Mouse (Mus musculus): ENCODE data around the gene Man2b2. TPM values are rescaled to one million over a fixed set of nuclear protein-coding genes. Genes with fewer than 3 reads are reported as not detected.
A peak's percentile ranks its signal among the peaks of the same experiment; 100 is the strongest.

Man2b2 gene
- polyA plus RNA-seq, 1 experiment: 30.3 TPM

DNA sequence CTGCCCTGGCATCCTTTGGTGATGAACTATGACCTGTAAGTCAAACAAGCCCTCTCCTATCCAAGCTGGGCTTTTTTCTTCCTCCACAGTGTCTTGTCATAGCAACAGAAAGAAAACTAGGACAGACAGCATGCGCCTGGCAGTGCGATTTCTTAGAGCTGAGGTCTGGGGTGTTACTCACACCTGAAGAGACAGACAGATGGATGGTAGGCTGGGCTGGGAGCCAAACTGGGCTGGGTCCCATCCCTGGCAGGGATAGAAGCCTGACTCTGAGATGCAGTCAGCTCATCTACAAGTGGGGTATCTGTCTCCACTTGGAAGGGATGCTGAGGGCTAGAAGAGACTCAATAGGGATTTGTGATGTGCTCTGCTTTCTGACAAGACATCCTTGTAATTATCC is 8.6 kb upstream of the Man2b2 start:
- DNase-seq (ENCODE audit: extremely low spot score in 1 of 2, low spot score in 1 of 2): peak; percentile 62 to 84

DNA sequence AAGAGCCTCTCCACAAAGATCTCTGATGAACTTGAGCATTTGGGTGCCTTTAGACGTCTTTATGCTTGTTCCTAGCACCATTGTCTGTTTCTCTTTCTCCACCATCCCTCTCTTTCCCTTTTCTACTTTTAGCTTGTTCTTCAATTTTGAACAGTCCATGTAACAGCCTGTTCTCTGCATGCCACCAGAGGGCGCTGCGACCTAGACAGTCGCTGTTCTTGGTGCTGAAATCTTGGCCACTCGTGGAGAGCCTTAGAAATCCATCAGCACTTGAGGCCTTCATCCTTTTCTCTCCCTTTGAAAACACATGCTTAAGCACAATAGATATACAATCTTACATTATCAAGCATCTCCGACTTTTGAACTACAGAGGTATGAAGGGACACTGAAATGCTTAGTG is 5.5 kb upstream of the Man2b2 start:
- peak; percentile 53 to 90 for DNase-seq (ENCODE audit: extremely low spot score in 1 of 2, low spot score in 1 of 2)

DNA sequence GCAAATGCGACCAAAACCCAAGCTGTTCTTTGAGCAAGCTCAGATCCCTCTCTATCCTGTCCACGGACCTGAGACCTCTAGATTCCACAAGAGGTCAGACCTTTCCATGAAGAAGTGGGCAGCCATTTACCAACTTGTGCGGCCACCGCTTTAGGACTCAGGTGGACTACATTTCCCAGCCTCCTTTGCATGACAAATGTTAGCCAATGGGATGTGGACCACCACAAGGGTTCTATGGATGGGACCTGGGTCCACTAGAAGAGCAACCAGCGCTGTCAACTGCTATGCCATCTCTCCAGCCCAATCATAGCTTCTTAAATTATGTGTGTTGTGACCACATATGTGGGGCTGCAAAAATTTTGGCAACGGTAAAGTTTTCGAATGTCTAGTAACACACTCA is 819 bp upstream of the Man2b2 start:
- DNase-seq (ENCODE audit: extremely low spot score in 1 of 2, low spot score in 1 of 2): peak; percentile 46 to 71

DNA sequence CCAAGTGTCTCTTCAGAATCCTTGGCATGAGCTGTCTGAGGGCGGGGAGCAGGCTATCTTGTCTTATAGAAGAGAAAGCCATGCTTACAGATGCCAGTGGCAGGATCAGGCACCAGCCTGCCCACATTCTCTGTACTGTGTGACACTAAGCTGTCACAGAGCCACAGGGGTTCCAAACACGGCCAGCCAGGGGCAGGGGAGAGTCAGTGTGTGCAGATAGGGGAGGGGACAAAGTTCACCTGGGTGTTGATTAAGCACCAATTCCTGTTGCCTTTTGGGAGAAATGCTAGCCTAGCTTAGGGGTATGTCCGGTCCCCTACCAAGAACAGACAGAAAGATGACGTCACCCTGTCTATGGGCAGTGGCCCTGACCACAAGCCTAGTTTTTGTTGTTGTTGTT is 1.4 kb downstream of the Man2b2 start:
- no peak for DNase-seq (ENCODE audit: extremely low spot score in 1 of 2, low spot score in 1 of 2)

DNA sequence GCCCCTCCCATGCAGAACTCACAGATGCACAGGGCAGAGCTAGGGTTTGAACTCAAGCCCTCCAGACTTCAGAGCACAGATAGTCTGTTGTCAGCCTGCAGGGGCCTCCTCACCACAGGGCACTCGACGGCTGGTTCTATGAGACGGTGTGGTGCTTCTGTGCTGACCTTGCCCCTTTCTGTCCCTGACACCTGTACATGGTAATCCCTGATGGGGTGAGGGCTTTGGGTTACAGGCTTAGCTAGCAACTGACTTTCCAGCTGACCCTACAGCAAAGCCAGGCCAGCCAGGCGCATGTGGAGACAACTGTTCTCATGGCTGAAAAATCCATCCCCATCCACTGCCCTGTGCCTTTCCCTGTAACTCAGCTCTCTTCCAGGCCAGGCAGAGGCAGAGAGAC is 7.5 kb downstream of the Man2b2 start:
- DNase-seq (ENCODE audit: extremely low spot score in 1 of 2, low spot score in 1 of 2): no peak

DNA sequence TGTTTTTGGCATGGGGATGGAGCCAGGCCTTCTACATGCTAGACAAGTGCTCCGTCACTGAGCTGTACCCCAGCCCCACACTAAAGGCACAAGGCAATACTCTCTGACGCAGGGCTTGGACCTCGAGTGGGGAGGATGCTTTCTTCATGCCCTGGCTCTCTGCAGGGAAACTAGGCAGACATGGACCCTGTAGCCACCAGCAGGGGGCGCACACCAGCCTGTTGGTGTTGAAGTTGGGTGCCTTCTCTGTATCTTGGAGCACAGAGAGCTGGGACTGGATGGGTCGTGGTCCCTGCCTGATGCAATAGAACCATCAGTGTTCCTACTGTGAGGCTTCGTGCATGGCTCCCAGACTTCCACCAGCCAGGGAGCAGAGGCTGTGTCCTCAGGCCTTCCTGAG is 10.3 kb downstream of the Man2b2 start:
- DNase-seq (ENCODE audit: extremely low spot score in 1 of 2, low spot score in 1 of 2): peak in 1 of 2 experiments; percentile 79

DNA sequence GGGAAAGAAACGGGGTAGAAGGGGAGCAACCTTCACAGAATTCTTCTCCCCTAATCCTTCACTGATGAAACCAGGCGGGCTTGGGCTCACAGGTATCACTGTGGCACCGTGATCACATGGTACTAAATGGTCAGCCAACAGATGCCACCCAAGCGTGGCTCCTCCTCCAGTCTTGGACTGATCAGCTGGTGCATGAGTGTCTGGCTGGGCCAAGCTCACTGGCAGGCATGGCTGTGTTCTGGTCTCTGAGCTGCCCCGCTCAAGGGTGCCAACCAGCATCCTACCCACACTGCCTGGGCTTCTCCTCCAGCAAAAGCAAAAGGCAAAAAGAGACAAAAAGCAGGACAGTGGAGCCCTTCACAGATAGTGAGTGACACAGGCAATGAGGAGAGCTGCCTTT is 10.7 kb downstream of the Man2b2 start:
- no peak for DNase-seq (ENCODE audit: extremely low spot score in 1 of 2, low spot score in 1 of 2)

DNA sequence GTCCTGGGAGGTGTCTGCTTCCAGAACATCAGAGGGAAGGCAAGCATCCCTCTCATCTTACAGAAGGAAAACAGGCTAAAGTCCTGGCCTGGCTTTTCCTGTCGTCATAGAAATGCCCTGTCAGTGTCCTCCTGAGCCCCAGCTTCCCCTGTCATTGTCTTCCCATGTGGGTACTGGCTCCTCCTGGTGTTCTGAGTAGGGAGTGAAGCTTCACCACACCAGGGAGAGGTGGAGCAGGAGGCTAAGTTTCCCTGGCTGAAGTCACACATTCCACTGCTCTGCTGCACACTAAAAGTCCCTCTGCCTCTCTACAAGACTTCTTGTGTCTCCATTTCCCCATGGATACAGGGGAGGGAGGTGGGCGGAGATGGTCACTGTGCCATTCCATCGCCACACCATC is 12.7 kb downstream of the Man2b2 start:
- DNase-seq (ENCODE audit: extremely low spot score in 1 of 2, low spot score in 1 of 2): no peak

DNA sequence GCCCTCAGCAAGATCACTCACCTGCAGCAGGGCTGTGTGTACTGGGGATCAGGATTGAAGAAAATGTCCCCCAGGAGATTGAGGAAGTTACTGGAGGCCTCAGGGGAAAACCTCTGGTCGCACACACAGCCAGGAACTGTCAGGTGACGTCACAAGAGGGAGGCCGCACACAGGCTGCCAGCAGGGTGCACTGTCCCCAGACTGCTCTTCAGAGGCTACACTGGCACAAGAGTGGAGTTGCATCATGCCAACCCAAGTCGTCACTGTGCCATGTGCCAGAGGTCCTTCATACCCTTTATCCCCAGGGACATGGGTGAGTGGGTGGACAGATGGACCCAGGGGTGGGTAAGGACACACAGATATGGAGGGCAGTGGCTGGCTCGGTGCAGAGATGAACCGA is 15.9 kb downstream of the Man2b2 start:
- no peak for DNase-seq (ENCODE audit: extremely low spot score in 1 of 2, low spot score in 1 of 2)

DNA sequence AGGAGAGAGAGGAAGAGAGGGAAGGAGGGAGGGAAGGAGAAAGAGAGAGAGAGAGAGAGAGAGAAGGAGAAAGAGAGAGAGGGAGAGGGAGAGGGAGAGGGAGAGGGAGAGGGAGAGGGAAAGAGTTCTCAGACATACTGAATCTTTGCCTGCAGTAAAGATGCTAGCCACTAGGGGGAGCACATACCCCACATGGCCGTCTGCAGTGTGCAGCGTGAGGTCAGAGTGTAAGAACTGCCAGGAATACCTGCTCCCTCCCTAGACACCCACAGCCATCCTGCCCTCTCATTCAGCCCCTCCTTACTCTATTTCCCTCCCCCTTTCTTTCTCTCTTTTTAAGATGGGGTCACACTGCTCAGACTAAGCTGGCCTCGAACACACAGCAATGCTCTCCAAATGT is 19.0 kb downstream of the Man2b2 start:
- peak; percentile 33 to 86 for DNase-seq (ENCODE audit: extremely low spot score in 1 of 2, low spot score in 1 of 2)

DNA sequence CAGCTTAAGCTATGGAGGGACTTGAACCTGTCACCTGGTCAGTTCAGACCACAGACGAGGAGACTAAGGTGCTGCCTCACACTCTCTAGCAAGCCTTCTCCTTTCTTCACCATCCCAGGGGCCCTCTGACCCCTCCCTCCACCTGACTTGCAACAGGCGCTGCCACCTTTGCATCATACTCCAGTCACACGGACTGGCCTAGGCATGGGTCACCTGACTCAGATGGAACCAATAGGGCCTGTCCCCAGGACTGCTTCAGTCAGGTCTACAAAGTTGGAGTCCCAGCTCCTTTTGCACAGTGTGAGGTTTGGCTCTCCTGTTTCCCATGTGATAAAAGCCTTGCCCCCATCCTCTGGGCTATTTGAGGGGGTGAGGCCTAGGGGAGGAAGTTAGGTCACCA is 19.8 kb downstream of the Man2b2 start:
- no peak for DNase-seq (ENCODE audit: extremely low spot score in 1 of 2, low spot score in 1 of 2)

DNA sequence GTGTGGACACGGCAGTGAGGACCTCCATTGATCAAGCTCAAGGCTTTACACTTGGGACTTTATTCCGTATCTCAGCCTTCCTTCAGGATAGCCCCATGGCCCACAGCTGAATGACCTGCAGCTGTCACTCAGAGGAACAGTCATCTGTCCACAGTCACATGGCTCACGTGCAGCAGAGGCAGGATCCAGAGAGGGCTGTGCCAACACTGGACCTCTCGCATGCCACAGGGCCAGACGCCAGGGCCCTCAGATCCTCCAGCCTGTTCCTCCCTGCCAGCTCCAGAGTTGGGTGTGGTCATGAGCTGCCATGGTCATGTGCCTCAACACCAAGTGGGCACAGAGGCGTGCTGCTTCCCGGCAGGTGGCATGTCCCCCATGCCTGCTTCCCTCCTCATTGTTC is 21.3 kb downstream of the Man2b2 start:
- DNase-seq (ENCODE audit: extremely low spot score in 1 of 2, low spot score in 1 of 2): no peak

DNA sequence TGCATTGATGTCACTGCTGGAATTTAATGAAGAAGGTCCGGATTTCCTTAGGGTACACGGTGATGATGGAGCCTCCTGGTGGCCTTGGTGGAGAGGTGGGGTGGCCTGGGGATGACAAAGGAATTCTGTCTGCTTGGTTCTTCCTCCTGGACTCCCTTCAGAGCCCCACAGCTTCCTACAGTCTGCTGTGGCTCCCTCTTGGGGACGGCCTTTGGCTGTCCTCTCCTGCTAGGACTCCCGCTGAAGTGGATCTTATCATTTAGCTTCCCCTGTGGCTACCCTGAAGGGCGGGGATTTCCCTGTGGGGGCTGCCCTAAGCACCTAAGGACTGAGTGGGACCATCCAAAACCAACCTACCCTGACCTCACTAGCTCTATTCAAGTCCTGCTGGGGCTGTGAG is 23.3 kb downstream of the Man2b2 start:
- no peak for DNase-seq (ENCODE audit: extremely low spot score in 1 of 2, low spot score in 1 of 2)

DNA sequence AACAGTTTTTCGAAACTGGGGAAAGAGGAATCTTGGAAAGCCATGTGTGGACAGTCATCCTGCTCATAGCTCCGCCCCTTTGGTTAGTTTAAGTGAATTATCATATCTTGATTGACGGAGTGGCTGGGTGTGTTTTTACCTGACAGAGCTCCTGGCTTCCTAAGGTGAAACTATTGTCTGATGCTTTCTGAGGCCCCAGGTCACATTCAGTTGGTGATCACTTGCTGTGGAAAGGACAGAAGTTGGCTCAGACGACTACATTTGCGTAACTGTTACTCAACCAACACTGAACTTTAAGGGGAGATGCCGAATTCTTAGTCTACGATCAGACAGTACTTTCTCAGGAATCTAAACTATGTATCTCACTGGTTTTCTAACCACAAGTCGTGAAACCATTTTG is 33.2 kb downstream of the Man2b2 start:
- DNase-seq (ENCODE audit: extremely low spot score in 1 of 2, low spot score in 1 of 2): no peak

DNA sequence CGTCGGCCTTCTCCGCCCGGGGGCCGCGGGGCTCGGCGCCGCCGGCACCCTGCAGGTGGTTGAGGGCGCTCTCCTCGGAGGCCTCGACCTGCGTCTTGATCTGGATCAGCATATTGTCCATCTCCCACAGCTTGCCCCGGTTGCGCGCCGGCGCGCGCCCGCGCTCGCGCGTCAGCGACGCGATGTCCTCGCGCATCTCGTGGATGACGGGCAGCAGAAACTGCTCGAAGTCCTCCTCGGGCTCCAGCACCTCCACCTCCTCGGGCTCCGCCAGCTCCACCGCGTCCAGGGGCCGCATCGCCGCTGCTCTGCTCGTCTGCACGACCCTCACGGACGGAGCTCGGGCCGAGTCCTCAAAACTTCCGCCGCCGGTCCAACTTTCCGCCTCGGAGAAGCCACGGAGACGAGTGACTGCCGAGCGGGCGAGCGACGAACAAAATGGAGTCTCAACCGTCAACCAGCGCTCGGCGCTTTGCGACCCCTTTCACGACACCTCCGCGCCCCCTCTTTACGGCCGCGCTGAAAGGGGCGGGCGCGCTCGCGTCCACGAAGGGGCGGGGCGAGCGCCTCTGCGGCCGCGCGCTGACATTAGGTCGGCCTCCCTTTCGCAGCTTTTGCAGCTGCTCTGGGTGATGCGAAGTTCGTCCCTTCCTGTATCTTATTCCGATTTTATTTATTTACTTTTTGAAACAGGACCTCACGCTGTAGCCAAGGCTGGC is 34.0 kb downstream of the Man2b2 start, which contains the start of gene Mrfap1:
Gene Mrfap1 (minus strand): TSS at position 477 of the 719 bp plus-strand sequence.
- peak; percentile 83 to 95 for DNase-seq (ENCODE audit: extremely low spot score in 1 of 2, low spot score in 1 of 2)

DNA sequence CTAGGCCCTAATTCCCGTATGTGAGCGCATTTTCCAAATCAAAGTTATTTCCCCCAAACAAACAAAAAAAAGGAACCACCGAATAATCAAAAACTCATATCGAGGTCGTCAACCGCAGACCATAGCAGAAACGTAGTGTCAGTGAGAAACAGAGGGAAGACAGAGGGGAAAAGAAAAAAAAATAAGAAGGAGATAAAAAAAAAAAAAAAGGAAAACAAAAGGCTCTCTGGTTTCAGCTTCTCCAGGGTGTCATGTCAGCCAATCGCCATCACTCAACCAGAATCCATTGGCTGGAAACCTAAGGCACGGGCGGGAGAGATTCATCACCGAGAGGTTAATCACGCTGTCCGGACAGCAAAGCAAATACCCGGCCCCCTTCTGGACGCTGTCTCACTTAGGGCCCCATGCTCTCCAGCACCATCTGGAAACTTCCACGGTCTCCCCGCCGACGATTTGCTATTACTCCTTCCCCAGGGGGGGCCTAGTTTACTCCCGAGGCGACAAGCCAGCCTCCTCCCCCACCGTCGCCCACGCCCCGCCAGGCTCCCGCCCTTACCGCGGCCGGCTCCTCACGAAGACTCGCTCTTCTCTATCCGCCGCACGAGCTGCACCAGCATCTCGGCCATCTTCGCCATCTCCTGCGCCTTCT is 34.7 kb downstream of the Man2b2 start:
- DNase-seq (ENCODE audit: extremely low spot score in 1 of 2, low spot score in 1 of 2): peak; percentile 52 to 67

DNA sequence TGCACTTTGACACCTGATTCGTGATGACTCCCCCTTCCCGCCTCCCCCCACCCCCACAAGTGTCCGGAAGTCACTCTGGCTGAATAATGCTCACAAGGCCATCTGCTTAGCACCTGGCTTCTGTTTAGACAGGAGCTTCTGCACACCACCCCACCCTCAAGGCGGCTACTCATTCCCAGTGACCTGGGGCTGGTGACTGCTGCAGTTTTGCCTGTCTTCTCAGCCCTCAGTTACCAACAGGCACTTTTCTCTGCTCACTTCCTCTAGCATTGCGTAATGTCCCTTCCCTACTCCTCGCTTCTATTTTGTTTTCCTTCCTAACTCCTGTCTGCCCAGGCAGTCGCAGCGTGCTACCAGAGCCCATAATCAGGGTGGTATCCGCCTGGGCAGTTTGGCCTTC is 38.6 kb downstream of the Man2b2 start:
- no peak for DNase-seq (ENCODE audit: extremely low spot score in 1 of 2, low spot score in 1 of 2)

DNA sequence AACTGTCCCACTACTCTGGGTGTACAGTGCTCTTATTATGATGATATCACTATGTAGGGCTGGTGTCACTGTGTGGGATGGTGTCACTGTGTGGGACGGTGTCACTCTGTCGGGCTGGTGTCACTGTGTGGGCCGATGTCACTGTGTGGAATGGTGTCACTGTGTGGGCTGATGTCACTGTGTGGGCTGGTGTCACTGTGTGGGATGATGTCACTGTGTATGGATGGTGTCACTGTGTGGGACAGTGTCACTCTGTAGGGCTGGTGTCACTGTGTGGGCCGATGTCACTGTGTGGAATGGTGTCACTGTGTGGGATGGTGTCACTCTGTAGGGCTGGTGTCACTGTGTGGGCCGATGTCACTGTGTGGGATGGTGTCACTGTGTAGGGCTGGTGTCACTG is 44.4 kb downstream of the Man2b2 start:
- DNase-seq (ENCODE audit: extremely low spot score in 1 of 2, low spot score in 1 of 2): no peak

DNA sequence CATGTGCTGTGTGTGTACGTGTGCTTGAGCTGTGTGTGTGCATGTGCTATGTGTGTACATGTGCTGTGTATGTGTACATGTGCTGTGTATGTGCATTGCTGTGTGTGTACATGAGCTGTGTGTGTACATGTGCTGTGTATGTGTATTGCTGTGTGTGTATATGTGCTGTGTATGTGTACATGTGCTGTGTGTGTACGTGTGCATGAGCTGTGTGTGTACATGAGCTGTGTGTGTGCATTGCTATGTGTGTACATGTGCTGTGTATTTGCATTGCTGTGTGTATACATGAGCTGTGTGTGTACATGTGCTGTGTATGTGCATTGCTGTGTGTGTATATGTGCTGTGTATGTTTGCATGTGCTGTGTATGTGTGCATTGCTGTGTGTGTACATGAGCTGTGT is 50.9 kb downstream of the Man2b2 start:
- no peak for DNase-seq (ENCODE audit: extremely low spot score in 1 of 2, low spot score in 1 of 2)

DNA sequence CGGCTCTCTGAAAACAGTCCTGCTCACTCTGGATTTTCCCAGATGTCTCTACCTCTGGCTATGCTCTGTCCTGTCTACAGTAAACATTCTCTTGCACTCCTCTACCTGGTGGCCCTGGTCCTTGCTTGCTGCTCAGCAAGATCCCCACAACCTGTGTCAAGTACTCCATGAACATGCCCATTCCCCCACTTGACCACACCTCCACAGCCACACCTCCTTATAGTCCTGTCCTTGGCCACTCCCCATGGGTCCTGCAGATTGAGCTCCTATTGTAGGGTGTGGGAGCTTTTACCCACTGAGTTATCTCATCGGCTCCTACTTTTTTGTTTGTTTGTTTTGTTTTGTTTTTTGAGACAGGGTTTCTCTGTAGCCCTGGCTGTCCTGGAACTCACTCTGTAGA is 51.6 kb downstream of the Man2b2 start:
- no peak for DNase-seq (ENCODE audit: extremely low spot score in 1 of 2, low spot score in 1 of 2)

DNA sequence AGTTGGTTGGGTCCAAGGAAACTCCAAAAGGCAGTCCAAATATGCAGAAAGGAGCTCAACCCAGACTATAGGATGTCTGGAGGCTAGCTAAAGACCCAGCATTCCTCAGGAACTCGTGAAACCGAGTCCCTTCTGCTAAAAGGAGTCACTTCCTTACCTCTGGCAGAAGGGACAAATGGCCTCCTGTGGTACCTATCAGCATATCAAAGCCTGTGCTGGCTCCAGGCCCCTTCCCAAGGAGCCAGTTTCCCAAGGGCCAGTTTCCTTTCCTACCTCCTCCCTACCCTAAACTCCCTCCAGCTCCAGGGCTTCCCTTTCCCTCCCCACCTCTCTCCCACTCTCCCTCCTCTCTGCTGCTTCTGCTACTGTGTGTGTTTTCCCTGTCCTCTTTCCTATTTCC is 53.3 kb downstream of the Man2b2 start:
- no peak for DNase-seq (ENCODE audit: extremely low spot score in 1 of 2, low spot score in 1 of 2)

DNA sequence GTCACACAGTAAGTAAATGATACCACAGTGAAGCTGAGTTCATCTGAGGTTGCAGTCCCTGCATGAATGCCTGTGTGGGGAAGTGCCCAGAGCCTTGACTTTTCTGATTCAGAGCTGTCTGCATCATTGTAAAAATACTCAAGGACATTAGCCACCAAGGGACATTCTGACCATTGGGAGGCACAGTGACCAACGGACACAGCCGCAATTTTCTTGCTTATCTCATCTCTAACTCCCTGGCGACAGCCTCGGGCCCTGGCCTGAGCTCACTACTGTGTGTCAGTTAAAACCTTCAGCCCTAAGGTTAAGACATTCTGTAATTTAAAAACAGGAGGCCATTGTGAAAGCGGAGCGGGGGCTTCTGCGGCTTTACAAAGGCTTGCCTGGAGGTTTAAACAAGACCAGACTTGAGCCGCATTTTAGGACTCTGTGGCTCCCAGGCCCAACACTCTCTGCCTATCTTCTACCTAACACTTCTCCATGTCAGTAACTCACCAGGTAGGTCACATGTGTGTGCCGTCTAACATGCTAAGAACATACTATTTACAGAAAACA is 54.4 kb downstream of the Man2b2 start:
- no peak for DNase-seq (ENCODE audit: extremely low spot score in 1 of 2, low spot score in 1 of 2)

All from frontal cortex, adult 2 months (tissue).